Mouse (Mus musculus) MEL (cell line): ENCODE results near the gene Gm26566. TPM values are rescaled to one million over a fixed set of nuclear protein-coding genes. Genes with fewer than 3 reads are reported as not detected.

Source experiments
- DNase-seq: peaks from one replicate; pipeline ENCODE4 v3.0.0; 2011; ENCODE audit warnings: low read depth, low spot score
- H3K27ac ChIP-seq: 2 replicates; pipeline ENCODE4 v1.5.1; 2012; ENCODE audit warnings: low read depth, mild to moderate bottlenecking, control low read depth, low read length, moderate library complexity; ENCODE audit not compliant: control insufficient read depth
- H3K27me3 ChIP-seq, 2 experiments: fragments of 150-350 bp in 1 of 2; sonication (generic) in 1 of 2; 2 replicates each; pipeline ENCODE4 v1.6.1; 2012; ENCODE audit warnings: low read length in 2 of 2, mild to moderate bottlenecking in 2 of 2, improper control_type of control experiment in 1 of 2, moderate library complexity in 1 of 2; ENCODE audit not compliant: insufficient read depth in 2 of 2, control insufficient read depth in 1 of 2
- H3K36me3 ChIP-seq, 2 experiments: 2 replicates each; pipeline ENCODE4 v1.6.1; 2012 to 2014; ENCODE audit warnings: low read length in 2 of 2, improper control_type of control experiment in 1 of 2, inconsistent platforms in 1 of 2, mild to moderate bottlenecking in 1 of 2; ENCODE audit not compliant: insufficient read depth in 2 of 2, control insufficient read depth in 1 of 2
- H3K4me1 ChIP-seq, 2 experiments: fragments of 150-350 bp in 1 of 2; sonication (generic) in 1 of 2; 2 replicates each; pipeline ENCODE4 v1.6.1; 2012; ENCODE audit warnings: low read length in 2 of 2, improper control_type of control experiment in 1 of 2, mild to moderate bottlenecking in 1 of 2; ENCODE audit not compliant: insufficient read depth in 2 of 2, control insufficient read depth in 1 of 2
- H3K4me3 ChIP-seq, 2 experiments: fragments of 150-350 bp in 1 of 2; sonication (generic) in 1 of 2; 2 replicates each; pipeline ENCODE4 v1.5.1; 2012; ENCODE audit warnings: low read depth in 2 of 2, low read length in 2 of 2, mild to moderate bottlenecking in 2 of 2, moderate library complexity in 2 of 2, control low read depth in 1 of 2, improper control_type of control experiment in 1 of 2; ENCODE audit not compliant: control insufficient read depth in 1 of 2, insufficient read depth in 1 of 2
- H3K79me2 ChIP-seq: 2 replicates; pipeline ENCODE4 v1.6.1; 2012; ENCODE audit warnings: mild to moderate bottlenecking, low read length, moderate library complexity; ENCODE audit not compliant: control insufficient read depth, poor library complexity, insufficient read depth
- H3K9ac ChIP-seq: 2 replicates; pipeline ENCODE4 v1.6.1; 2012; ENCODE audit warnings: low read depth, mild to moderate bottlenecking, control low read depth, low read length, moderate library complexity; ENCODE audit not compliant: control insufficient read depth, poor library complexity, severe bottlenecking
- H3K9me3 ChIP-seq: fragments of 150-350 bp; sonication (generic); replicated peaks from 2 replicates; pipeline ENCODE4 v1.6.1; 2012; ENCODE audit warnings: mild to moderate bottlenecking, low read length, improper control_type of control experiment, moderate library complexity; ENCODE audit not compliant: insufficient read depth
- CHD1 ChIP-seq: IDR thresholded peaks from 2 replicates; pipeline ENCODE4 v1.6.1; 2012; ENCODE audit warnings: low read depth, mild to moderate bottlenecking, inconsistent platforms, low read length, improper control_type of control experiment
- CHD2 ChIP-seq: IDR thresholded peaks from 2 replicates; pipeline ENCODE4 v1.6.1; 2011; ENCODE audit warnings: low read length, improper control_type of control experiment
- CTCF ChIP-seq, 3 experiments: IDR thresholded peaks in 2 of 3; conservative IDR thresholded peaks in 1 of 3; 2 replicates each; pipeline ENCODE4 v1.5.1; 2011 to 2012; ENCODE audit warnings: low read length in 3 of 3, low read depth in 2 of 3, mild to moderate bottlenecking in 2 of 3, improper control_type of control experiment in 1 of 3, inconsistent platforms in 1 of 3, mixed read lengths in 1 of 3, moderate library complexity in 1 of 3; ENCODE audit not compliant: control insufficient read depth in 1 of 3, insufficient read depth in 1 of 3, poor library complexity in 1 of 3, severe bottlenecking in 1 of 3
- GATA1 ChIP-seq: IDR thresholded peaks from 2 replicates; pipeline ENCODE4 v1.6.1; 2011; ENCODE audit warnings: low read depth, low read length, improper control_type of control experiment
- MAFK ChIP-seq: IDR thresholded peaks from 2 replicates; pipeline ENCODE4 v1.6.1; 2011; ENCODE audit warnings: low read depth, mild to moderate bottlenecking, low read length, improper control_type of control experiment, borderline replicate concordance
- MAX ChIP-seq: IDR thresholded peaks from 2 replicates; pipeline ENCODE4 v1.6.1; 2011; ENCODE audit warnings: low read length, improper control_type of control experiment
- MXI1 ChIP-seq: IDR thresholded peaks from 2 replicates; pipeline ENCODE4 v1.6.1; 2011; ENCODE audit warnings: mild to moderate bottlenecking, low read depth, low read length, improper control_type of control experiment
- MYC ChIP-seq: IDR thresholded peaks from 2 replicates; pipeline ENCODE4 v1.6.1; 2011; ENCODE audit warnings: low read depth, mild to moderate bottlenecking, low read length, improper control_type of control experiment, moderate library complexity
- RAD21 ChIP-seq: IDR thresholded peaks from 2 replicates; pipeline ENCODE4 v1.6.1; 2011; ENCODE audit warnings: mild to moderate bottlenecking, low read depth, low read length, improper control_type of control experiment
- RCOR1 ChIP-seq: IDR thresholded peaks from 2 replicates; pipeline ENCODE4 v1.6.1; 2012; ENCODE audit warnings: low read depth, mild to moderate bottlenecking, inconsistent platforms, low read length, improper control_type of control experiment
- SIN3A ChIP-seq: IDR thresholded peaks from 2 replicates; pipeline ENCODE4 v1.6.1; 2012; ENCODE audit warnings: low read length, improper control_type of control experiment, inconsistent platforms
- SMC3 ChIP-seq: IDR thresholded peaks from 2 replicates; pipeline ENCODE4 v1.6.1; 2011; ENCODE audit warnings: low read depth, low read length, improper control_type of control experiment
- TAL1 ChIP-seq: IDR thresholded peaks from 2 replicates; pipeline ENCODE4 v1.6.1; 2012; ENCODE audit warnings: mild to moderate bottlenecking, inconsistent platforms, low read length, moderate library complexity, mixed read lengths
- TBP ChIP-seq: IDR thresholded peaks from 2 replicates; pipeline ENCODE4 v1.8.0; 2011; ENCODE audit warnings: low read depth, low read length, improper control_type of control experiment
- USF1 ChIP-seq: IDR thresholded peaks from 2 replicates; pipeline ENCODE4 v1.6.1; 2014; ENCODE audit warnings: low read depth, mild to moderate bottlenecking, inconsistent platforms, low read length, improper control_type of control experiment, moderate library complexity
- USF2 ChIP-seq, 2 experiments: IDR thresholded peaks; 2 replicates each; pipeline ENCODE4 v1.6.1; 2011 to 2012; ENCODE audit warnings: improper control_type of control experiment in 2 of 2, low read length in 2 of 2, borderline replicate concordance in 1 of 2, inconsistent platforms in 1 of 2, low read depth in 1 of 2, mild to moderate bottlenecking in 1 of 2; ENCODE audit not compliant: insufficient read depth in 1 of 2
- ZKSCAN1 ChIP-seq: IDR thresholded peaks from 2 replicates; pipeline ENCODE4 v1.6.1; 2012; ENCODE audit warnings: low read depth, mild to moderate bottlenecking, inconsistent platforms, low read length, improper control_type of control experiment, moderate library complexity
- ZNF384 ChIP-seq: IDR thresholded peaks from 2 replicates; pipeline ENCODE4 v1.6.1; 2012; ENCODE audit warnings: low read depth, mild to moderate bottlenecking, inconsistent platforms, low read length, improper control_type of control experiment
- polyA plus RNA-seq, 2 experiments: library from polyadenylated mRNA; stranded (reverse) in 1 of 2; unstranded in 1 of 2; fragments of >175 nt in 1 of 2; fragments of >200 nt in 1 of 2; gene quantifications; 2 replicates each; pipeline versions ENCODE4 v1.2.1 to v1.2.4; 2012; ENCODE audit warnings: low replicate concordance in 2 of 2, low read depth in 1 of 2; ENCODE audit not compliant: insufficient read length in 2 of 2, insufficient read depth in 1 of 2, missing spikeins in 1 of 2
- total RNA-seq: library from RNA; depleted of rRNA; stranded (reverse); fragments of 300-350 nt; gene quantifications from 2 replicates; pipeline ENCODE4 v1.2.3, GENCODE M21; 2012

Gm26566 gene
- total and polyA plus RNA-seq, 3 experiments, result 0.40 to 9.8 TPM; not detected in 1

- Histone ChIP-seq H3K79me2 (no peaks in the 10 kb centered on the region), H3K4me3 (no peak overlapping the region), H3K36me3 (no peaks in the 10 kb centered on the region), H3K27ac (no peak overlapping the region), H3K27me3 (peaks cover 9 to 10% of the 10 kb centered on the region in 2 experiments), H3K9ac (no peak overlapping the region), H3K4me1 (no peaks in the 10 kb centered on the region), H3K9me3 (no peaks in the 10 kb centered on the region)
- no peak for DNase-seq
- TF ChIP-seq USF2 (IDR thresholded peaks at IDR 0.05; ENCODE audit: borderline replicate concordance in 1 of 2, insufficient read depth in 1 of 2, low read depth in 1 of 2, low read length in 2 of 2), result no peak
- TF ChIP-seq ZKSCAN1, result no peak
- no peak for TF ChIP-seq ZNF384
- no peak for TF ChIP-seq TAL1
- TF ChIP-seq SIN3A, result no peak
- no peak for TF ChIP-seq RCOR1
- no peak for TF ChIP-seq TBP
- no peak for TF ChIP-seq CHD2
Measured at GRCm38 (mm10) chr4:88739036-88739435, 17.4 kb downstream of the Gm26566 start.

GRCm38 (mm10) chr4:88741426-88741825 is 19.8 kb downstream of the Gm26566 start:
- TF ChIP-seq TAL1 (no peak), GATA1 (no peak), MYC (no peak), MXI1 (no peak), MAX (no peak), MAFK (no peak)
- no peak overlapping the region for H3K4me3 ChIP-seq
- peaks cover 4 to 8% of the 10 kb centered on the region in 2 experiments; a peak in 3 of 4 replicates for H3K27me3 ChIP-seq
- H3K36me3 ChIP-seq, result no peaks in the 10 kb centered on the region
- H3K9ac ChIP-seq, result no peak overlapping the region
- H3K79me2 ChIP-seq, result no peaks in the 10 kb centered on the region
- H3K9me3 ChIP-seq, result no peaks in the 10 kb centered on the region
- H3K4me1 ChIP-seq, result no peaks in the 10 kb centered on the region
- H3K27ac ChIP-seq, result no peak overlapping the region
- DNase-seq, result no peak

DNA sequence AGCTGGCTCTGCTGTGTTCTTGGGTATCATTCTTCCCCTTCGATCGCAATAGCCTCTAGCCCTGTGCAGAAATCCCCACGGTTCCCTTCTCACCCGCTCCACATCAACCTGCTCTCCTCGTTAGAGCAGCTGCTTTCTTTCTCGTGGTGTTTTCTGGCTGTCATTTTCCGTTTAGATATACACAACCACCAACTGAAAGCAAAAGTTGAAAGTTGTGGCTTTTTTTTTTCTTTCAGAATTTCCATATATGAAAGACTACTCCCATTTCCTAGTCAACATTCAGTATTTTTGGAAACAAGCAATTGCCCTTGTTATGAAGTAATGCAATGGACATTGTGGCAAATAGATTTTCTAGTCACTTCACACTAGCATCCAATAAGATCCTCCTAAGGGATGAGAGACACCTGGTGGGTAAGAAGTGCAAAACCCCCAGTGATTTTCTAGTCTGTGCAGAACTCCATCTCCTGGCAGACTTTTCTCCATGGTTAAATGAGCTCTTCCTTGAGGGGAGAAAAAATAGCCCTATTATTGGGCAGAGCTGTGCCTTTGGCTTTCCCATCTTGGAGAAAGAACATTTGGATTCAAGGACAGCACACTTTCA is 21.3 kb downstream of the Gm26566 start:
- Histone ChIP-seq H3K4me1 (no peaks in the 10 kb centered on the region), H3K4me3 (no peak overlapping the region), H3K27ac (no peak overlapping the region), H3K79me2 (no peaks in the 10 kb centered on the region), H3K36me3 (no peaks in the 10 kb centered on the region), H3K27me3 (peaks cover 3 to 5% of the 10 kb centered on the region in 2 experiments; a peak in 3 of 4 replicates), H3K9me3 (no peaks in the 10 kb centered on the region), H3K9ac (no peak overlapping the region)
- 0 out of 2 replicates have a peak, but pooled peaks have one; percentile 1 for TF ChIP-seq RAD21
- no peak for TF ChIP-seq ZNF384
- TF ChIP-seq SMC3, result peak; percentile 33; the same call in 1 of the 2 replicates
- no peak for TF ChIP-seq CHD1
- TF ChIP-seq USF1, result no peak
- TF ChIP-seq CTCF (IDR thresholded peaks at IDR 0.05 in 2 of 3, conservative IDR thresholded peaks at IDR 0.05 in 1 of 3; ENCODE audit: control insufficient read depth in 1 of 3, insufficient read depth in 1 of 3, low read depth in 2 of 3, low read length in 3 of 3, poor library complexity in 1 of 3, severe bottlenecking in 1 of 3), result peak in 1 of 3 experiments; percentile 39; a peak in 2 of 6 replicates
- DNase-seq, result no peak
